27 mouse cellular contexts compared by ENCODE assay signal in genomic region chr1:62763779-62764178, GRCm38 (mm10).
DNase-seq lines count a peak whose midpoint lies in the region; ATAC-seq and TF ChIP-seq lines count a peak whose summit lies in the region.
"Had no signal": no experiment of that assay in that cellular context is flagged by ENCODE, and none has a peak within 500 bp of the region (broad histone marks: within the 10 kb centered on the region; RNA-seq: fewer than 3 reads in every experiment).

No protein-coding gene starts in this region.

- H3K36me3 ChIP-seq in myocyte (ENCODE audit: control insufficient read depth, insufficient read depth): peaks cover 15% of the 10 kb centered on the region
- no peaks in the 10 kb centered on the region for H3K36me3 ChIP-seq in midbrain, embryonic 15.5 days (replicated peaks)

- H3ac ChIP-seq in myocyte (ENCODE audit: control insufficient read depth, insufficient read length): no peak overlapping the region

- peak; percentile 41 to 46 for DNase-seq in adrenal gland, adult (ENCODE audit: inconsistent age in 2 of 2, low spot score in 1 of 2)
- DNase-seq in adrenal gland, postnatal 25 days: no peak
- peak; percentile 73 for DNase-seq in NIH3T3 (ENCODE audit: low read depth)
- no peak for DNase-seq in thymus, postnatal 10 days (ENCODE audit: low spot score in 2 of 2)
- DNase-seq: adrenal gland, adult 8-10 months; adrenal gland, postnatal 36 days; cerebellum, adult 18-20 months; cerebellum, adult 9-10 months; cerebellum, postnatal 14 days; gastrocnemius, postnatal 10 days; gastrocnemius, postnatal 36 days; heart, adult 2 months; heart, postnatal 14 days; heart, postnatal 4 days had no signal

- H3K79me2 ChIP-seq in myocyte (ENCODE audit: control insufficient read depth, insufficient read depth): no peaks in the 10 kb centered on the region

- H3K27me3 ChIP-seq in myocyte (ENCODE audit: control insufficient read depth, insufficient read depth, insufficient read length): no peaks in the 10 kb centered on the region
- peaks cover 7% of the 10 kb centered on the region for H3K27me3 ChIP-seq in midbrain, embryonic 15.5 days (replicated peaks)
- H3K27me3 ChIP-seq: embryonic facial prominence, embryonic 12.5 days; embryonic facial prominence, embryonic 15.5 days; heart, embryonic 13.5 days had no signal

- no peaks in the 10 kb centered on the region for H3K9me3 ChIP-seq in midbrain, embryonic 15.5 days
- H3K9me3 ChIP-seq: embryonic facial prominence, embryonic 12.5 days; embryonic facial prominence, embryonic 15.5 days; forebrain, embryonic 12.5 days; heart, embryonic 10.5 days; heart, embryonic 13.5 days had no signal

- no peak overlapping the region for H3K27ac ChIP-seq in midbrain, embryonic 15.5 days
- H3K27ac ChIP-seq: embryonic facial prominence, embryonic 12.5 days; embryonic facial prominence, embryonic 15.5 days; forebrain, embryonic 12.5 days; heart, adult 2 months; heart, embryonic 10.5 days; heart, embryonic 13.5 days; hindbrain, embryonic 14.5 days; hindbrain, postnatal 0 days had no signal

- no peaks in the 10 kb centered on the region for H3K4me1 ChIP-seq in midbrain, embryonic 15.5 days
- H3K4me1 ChIP-seq: forebrain, embryonic 12.5 days had no signal

- 90% methylated on average over 4 of the region's 4 CpGs for WGBS in midbrain, embryonic 15.5 days

- H3K4me3 ChIP-seq in myocyte: no peak overlapping the region
- no peak overlapping the region for H3K4me3 ChIP-seq in midbrain, embryonic 15.5 days
- H3K4me3 ChIP-seq: embryonic facial prominence, embryonic 12.5 days; embryonic facial prominence, embryonic 15.5 days; erythroblast, embryonic 14.5 days; forebrain, embryonic 12.5 days; heart, adult 2 months; heart, embryonic 10.5 days; heart, embryonic 13.5 days had no signal

- H3K9ac ChIP-seq in midbrain, embryonic 15.5 days: no peak overlapping the region
- H3K9ac ChIP-seq: embryonic facial prominence, embryonic 12.5 days; embryonic facial prominence, embryonic 15.5 days; forebrain, embryonic 12.5 days; heart, embryonic 13.5 days; hindbrain, embryonic 14.5 days had no signal

- peak overlapping the region; percentile 20 for H3K4me2 ChIP-seq in myocyte (ENCODE audit: low read depth)
- no peak overlapping the region for H3K4me2 ChIP-seq in midbrain, embryonic 15.5 days
- H3K4me2 ChIP-seq: embryonic facial prominence, embryonic 12.5 days; embryonic facial prominence, embryonic 15.5 days; forebrain, embryonic 12.5 days; heart, embryonic 13.5 days; hindbrain, embryonic 14.5 days had no signal

- no peak for TF ChIP-seq POLR2A in myocyte (IDR thresholded peaks at IDR 0.05; ENCODE audit: insufficient read length, low read depth)

- ATAC-seq in midbrain, embryonic 15.5 days (replicated peaks): no peak
- ATAC-seq: forebrain, embryonic 16.5 days; hindbrain, postnatal 0 days; inflammation-experienced regulatory T-cells, adult 6 months; intestine, embryonic 16.5 days had no signal

TF ChIP-seq in myocyte, 11 proteins besides CTCF, POLR2A, EP300 and RAD21:
- no peak for TF ChIP-seq MAX (IDR thresholded peaks at IDR 0.05; ENCODE audit: low read depth)
- TF ChIP-seq SRF (IDR thresholded peaks at IDR 0.05; ENCODE audit: control insufficient read depth, insufficient read length, low read depth): no peak
- TF ChIP-seq TCF12 (IDR thresholded peaks at IDR 0.05; ENCODE audit: insufficient read depth, poor library complexity, severe bottlenecking): no peak
- TF ChIP-seq USF1 (IDR thresholded peaks at IDR 0.05; ENCODE audit: low read depth): no peak
- no peak for TF ChIP-seq MYOD1 (IDR thresholded peaks at IDR 0.05; ENCODE audit: control insufficient read depth in 1 of 3, insufficient read length in 2 of 3, low read depth in 2 of 3)
- no peak for TF ChIP-seq POLR2AphosphoS2 (IDR thresholded peaks at IDR 0.05; ENCODE audit: insufficient read length, low read depth)
- TF ChIP-seq MYOG (IDR thresholded peaks at IDR 0.05; ENCODE audit: control insufficient read depth in 1 of 3, insufficient read depth in 1 of 3, insufficient read length in 2 of 3, low read depth in 2 of 3): no peak

Comparison
In these comparisons a context has a peak if more than half of its experiments do, and no peak if none do; other contexts are left out.
1. DNase-seq: peak in adrenal gland, adult (2 of 2) and NIH3T3 (single experiment); none in adrenal gland, postnatal 25 days (single experiment) and thymus, postnatal 10 days (0 of 2).